Mouse (Mus musculus) liver, embryonic 16.5 days (tissue): Measurements from ENCODE around the gene Gpsm1. TPM values are rescaled to one million over a fixed set of nuclear protein-coding genes. Genes with fewer than 3 reads are reported as not detected.

Experiments used
- ATAC-seq: fragments of 200-750 bp; cut with Nextera tagmentation; 2 replicates; pipeline ENCODE4 v1.8.0; 2017; ENCODE audit warnings: low read depth, mild to moderate bottlenecking, moderate number of reproducible peaks, moderate library complexity
- H3K27ac ChIP-seq: fragments of 300-500 bp; sonication (generic); 2 replicates; pipeline ENCODE4 v1.5.1; 2014; ENCODE audit warnings: mild to moderate bottlenecking, low read length
- H3K27me3 ChIP-seq: fragments of 300-500 bp; sonication (generic); 2 replicates; pipeline ENCODE4 v1.6.1; 2014; ENCODE audit warnings: low read depth, low read length, mixed read lengths; ENCODE audit not compliant: control insufficient read depth, insufficient read depth
- H3K36me3 ChIP-seq: fragments of 300-500 bp; sonication (generic); 2 replicates; pipeline ENCODE4 v1.6.1; 2014; ENCODE audit warnings: mild to moderate bottlenecking; ENCODE audit not compliant: control insufficient read depth, insufficient read depth
- H3K4me1 ChIP-seq: fragments of 300-500 bp; sonication (generic); 2 replicates; pipeline ENCODE4 v1.6.1; 2014; ENCODE audit warnings: low read depth, low read length, mixed read lengths; ENCODE audit not compliant: control insufficient read depth
- H3K4me2 ChIP-seq: fragments of 300-500 bp; sonication (generic); 2 replicates; pipeline ENCODE4 v1.6.1; 2014; ENCODE audit warnings: low read depth, low read length, mixed read lengths
- H3K4me3 ChIP-seq: fragments of 300-500 bp; sonication (generic); 2 replicates; pipeline ENCODE4 v1.5.1; 2014; ENCODE audit warnings: low read depth, mild to moderate bottlenecking, low read length
- H3K9ac ChIP-seq: fragments of 300-500 bp; sonication (generic); 2 replicates; pipeline ENCODE4 v1.6.1; 2014; ENCODE audit warnings: low read depth, low read length
- H3K9me3 ChIP-seq: fragments of 300-500 bp; sonication (generic); replicated peaks from 2 replicates; pipeline ENCODE4 v1.6.1; 2016; ENCODE audit warnings: low read length; ENCODE audit not compliant: control insufficient read depth
- WGBS: fragments of 180-500 bp; shearing (Covaris S2); extraction: QIAGEN DNeasy Blood & Tissue Kit; methylation state at CpG from one replicate; pipeline ENCODE4 v1.1.7; 2014; ENCODE audit not compliant: insufficient replicate concordance; 5-methylcytosine and 5-hydroxymethylcytosine counted together
- polyA plus RNA-seq: library from polyadenylated mRNA; unstranded; fragments of >200 nt; fragmentation: Nextera tagmentation; extraction: Ambion mirVana; gene quantifications from 2 replicates; pipeline ENCODE4 v1.2.1, GENCODE M21; 2015

The Gpsm1 gene
- polyA plus RNA-seq, 1 experiment from 2014 or later: 3.0 TPM

GRCm38 (mm10) chr2:26357484-26357883 is 42.2 kb downstream of the Gpsm1 start:
- Histone ChIP-seq H3K27ac (no peak overlapping the region), H3K36me3 (no peaks in the 10 kb centered on the region), H3K4me3 (no peak overlapping the region), H3K9me3 (no peaks in the 10 kb centered on the region), H3K9ac (no peak overlapping the region), H3K27me3 (no peaks in the 10 kb centered on the region), H3K4me1 (peaks cover 3% of the 10 kb centered on the region), H3K4me2 (no peak overlapping the region)
- WGBS: 71% methylated on average over 15 of the region's 15 CpGs
- no peak for ATAC-seq

GRCm38 (mm10) chr2:26358667-26359320 is 43.5 kb downstream of the Gpsm1 start:
- Histone ChIP-seq H3K9ac (no peak overlapping the region), H3K4me3 (no peak overlapping the region), H3K27me3 (no peaks in the 10 kb centered on the region), H3K9me3 (no peaks in the 10 kb centered on the region), H3K4me2 (no peak overlapping the region), H3K4me1 (no peaks in the 10 kb centered on the region), H3K27ac (no peak overlapping the region), H3K36me3 (0 out of 2 replicates have a peak, but pooled peaks cover 2% of the 10 kb centered on the region)
- WGBS: 66% methylated on average over 13 of the region's 13 CpGs
- ATAC-seq: no peak

DNA sequence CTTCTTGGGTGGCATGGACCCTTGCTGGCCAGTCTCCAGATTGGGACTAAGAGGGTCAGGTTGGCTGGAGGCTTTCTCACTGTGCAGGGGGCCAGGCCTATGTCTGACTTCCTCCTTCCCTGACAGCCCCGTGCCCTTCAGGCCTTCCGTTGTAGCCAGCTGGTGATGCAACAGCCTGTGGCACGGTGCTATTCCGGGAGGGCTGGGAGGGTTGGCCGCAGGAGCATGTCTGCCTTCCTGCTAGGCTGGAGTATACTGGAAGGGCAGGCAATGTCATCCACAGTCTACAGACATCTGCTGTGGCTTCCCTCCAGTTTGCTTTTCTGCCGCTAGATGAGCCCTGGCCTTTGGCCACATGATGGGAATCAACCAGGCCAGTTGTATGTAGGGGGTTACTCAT is 44.7 kb downstream of the Gpsm1 start:
- peak overlapping the region; percentile 44 for H3K4me3 ChIP-seq
- H3K9ac ChIP-seq: 0 out of 2 replicates have a peak overlapping the region, but pooled peaks have one; percentile 15
- ATAC-seq: peak; percentile 32; the same call in 1 of the 2 replicates
- H3K9me3 ChIP-seq: no peaks in the 10 kb centered on the region
- 22% methylated on average over 6 of the region's 6 CpGs for WGBS
- 0 out of 2 replicates have a peak, but pooled peaks cover 6% of the 10 kb centered on the region for H3K36me3 ChIP-seq
- peak overlapping the region; percentile 41; the same call in 1 of the 2 replicates for H3K27ac ChIP-seq
- no peaks in the 10 kb centered on the region for H3K4me1 ChIP-seq
- no peaks in the 10 kb centered on the region for H3K27me3 ChIP-seq
- peak overlapping the region; percentile 39; the same call in 1 of the 2 replicates for H3K4me2 ChIP-seq

DNA sequence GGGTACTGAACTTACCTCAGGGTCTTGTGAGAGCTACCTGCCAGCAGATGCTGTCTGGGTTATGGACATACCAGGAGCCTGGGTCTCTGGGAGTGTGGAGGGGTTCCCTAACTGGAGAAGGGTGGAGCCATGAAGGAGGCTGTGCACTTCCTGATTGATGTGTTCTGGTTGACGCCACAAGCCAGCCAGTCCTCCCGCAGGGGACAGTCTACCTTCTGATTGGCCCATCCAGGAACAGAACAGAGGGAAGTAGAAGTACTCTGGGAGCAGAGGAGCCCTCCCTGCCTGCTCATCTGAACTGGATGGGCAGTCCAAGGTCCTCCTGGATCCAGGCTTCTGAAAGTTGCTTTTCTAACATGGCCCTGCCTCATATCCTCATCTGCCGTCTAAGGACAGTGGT is 45.5 kb downstream of the Gpsm1 start, which contains the start of gene Card9:
TSS of gene Card9 (minus strand) at position 147 of the 400 bp plus-strand sequence.
- peak; percentile 37 for ATAC-seq
- Histone ChIP-seq H3K4me3 (peak within 1 kb of the TSS; percentile 44), H3K27ac (peak within 1 kb of the TSS; percentile 41; the same call in 1 of the 2 replicates), H3K4me2 (peak within 1 kb of the TSS; percentile 39), H3K27me3 (no peaks in the 10 kb centered on the region), H3K9ac (0 out of 2 replicates have a peak within 1 kb of the TSS, but pooled peaks have one; percentile 15), H3K9me3 (no peaks in the 10 kb centered on the region), H3K36me3 (0 out of 2 replicates have a peak, but pooled peaks cover 6% of the 10 kb centered on the region), H3K4me1 (no peaks in the 10 kb centered on the region)
- WGBS: 20% methylated on average over 3 of the region's 3 CpGs

GRCm38 (mm10) chr2:26362991-26363390 is 47.7 kb downstream of the Gpsm1 start:
- no peak for ATAC-seq
- Histone ChIP-seq H3K4me2 (no peak overlapping the region), H3K9me3 (no peaks in the 10 kb centered on the region), H3K9ac (no peak overlapping the region), H3K27me3 (no peaks in the 10 kb centered on the region), H3K36me3 (peaks cover 18% of the 10 kb centered on the region), H3K4me1 (no peaks in the 10 kb centered on the region), H3K27ac (no peak overlapping the region), H3K4me3 (no peak overlapping the region)
- WGBS: 73% methylated on average over 5 of the region's 5 CpGs

DNA sequence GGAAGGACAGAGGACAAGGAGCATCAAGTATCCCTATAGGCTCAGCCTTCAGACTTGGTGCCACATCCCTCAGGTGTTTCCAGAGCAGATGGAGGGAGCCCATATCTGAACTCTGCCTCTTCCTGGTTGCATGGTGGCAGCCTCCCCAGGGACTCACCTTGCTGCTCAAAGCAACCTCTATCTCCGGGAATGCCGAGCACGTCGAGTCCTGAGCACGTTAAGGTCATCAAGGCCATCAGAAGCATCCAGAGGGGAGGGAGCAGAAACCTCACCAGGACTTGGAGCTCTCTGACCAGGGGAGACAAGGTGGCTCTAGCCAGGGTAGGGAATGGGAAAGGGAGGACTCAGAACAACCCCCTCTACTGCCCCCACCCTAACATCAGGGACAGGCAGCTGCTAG is 48.2 kb downstream of the Gpsm1 start:
- no peaks in the 10 kb centered on the region for H3K27me3 ChIP-seq
- ATAC-seq: no peak
- H3K27ac ChIP-seq: no peak overlapping the region
- no peaks in the 10 kb centered on the region for H3K4me1 ChIP-seq
- no peak overlapping the region for H3K9ac ChIP-seq
- H3K4me2 ChIP-seq: no peak overlapping the region
- H3K36me3 ChIP-seq: peaks cover 18% of the 10 kb centered on the region
- H3K4me3 ChIP-seq: no peak overlapping the region
- WGBS: 60% methylated on average over 5 of the region's 5 CpGs
- H3K9me3 ChIP-seq: no peaks in the 10 kb centered on the region

GRCm38 (mm10) chr2:26364738-26365465 is 49.6 kb downstream of the Gpsm1 start:
- H3K36me3 ChIP-seq: peaks cover 25% of the 10 kb centered on the region
- ATAC-seq: no peak
- no peaks in the 10 kb centered on the region for H3K27me3 ChIP-seq
- no peaks in the 10 kb centered on the region for H3K4me1 ChIP-seq
- no peaks in the 10 kb centered on the region for H3K9me3 ChIP-seq
- H3K9ac ChIP-seq: no peak overlapping the region
- H3K27ac ChIP-seq: no peak overlapping the region
- H3K4me2 ChIP-seq: no peak overlapping the region
- WGBS: 68% methylated on average over 10 of the region's 10 CpGs
- no peak overlapping the region for H3K4me3 ChIP-seq

GRCm38 (mm10) chr2:26367911-26368310 is 52.6 kb downstream of the Gpsm1 start:
- Histone ChIP-seq H3K9ac (no peak overlapping the region), H3K4me2 (no peak overlapping the region), H3K36me3 (peaks cover 38% of the 10 kb centered on the region), H3K27ac (no peak overlapping the region), H3K27me3 (no peaks in the 10 kb centered on the region), H3K4me3 (no peak overlapping the region), H3K4me1 (no peaks in the 10 kb centered on the region), H3K9me3 (no peaks in the 10 kb centered on the region)
- 78% methylated on average over 6 of the region's 6 CpGs for WGBS
- no peak for ATAC-seq

- H3K36me3 ChIP-seq: peaks cover 36% of the 10 kb centered on the region
These were observed 53.3 kb downstream of the Gpsm1 start for GRCm38 (mm10) chr2:26368572-26368971.

More at GRCm38 (mm10) chr2:26368572-26368971, 53.3 kb downstream of the Gpsm1 start:
- no peak overlapping the region for H3K9ac ChIP-seq
- no peaks in the 10 kb centered on the region for H3K4me1 ChIP-seq
- no peak overlapping the region for H3K27ac ChIP-seq
- ATAC-seq: no peak
- H3K4me3 ChIP-seq: no peak overlapping the region
- H3K27me3 ChIP-seq: no peaks in the 10 kb centered on the region
- WGBS: 52% methylated on average over 1 of the region's 1 CpGs
- H3K9me3 ChIP-seq: no peaks in the 10 kb centered on the region
- H3K4me2 ChIP-seq: no peak overlapping the region
